Mouse (Mus musculus) liver, embryonic 13.5 days (tissue): ENCODE data around the gene Efhd1. TPM values are rescaled to one million over a fixed set of nuclear protein-coding genes. Genes with fewer than 3 reads are reported as not detected.

Experiments
- ATAC-seq: fragments of 200-750 bp; cut with Nextera tagmentation; 2 replicates; pipeline ENCODE4 v1.8.0; 2017; ENCODE audit warnings: low read depth, mild to moderate bottlenecking, moderate number of reproducible peaks, moderate library complexity
- DNase-seq: peaks from one replicate; pipeline ENCODE4 v3.0.0; 2022
- H3K27ac ChIP-seq: fragments of 300-500 bp; sonication (generic); 2 replicates; pipeline ENCODE4 v1.5.1; 2015; ENCODE audit warnings: moderate library complexity, mild to moderate bottlenecking, inconsistent platforms
- H3K27me3 ChIP-seq: fragments of 300-500 bp; sonication (generic); 2 replicates; pipeline ENCODE4 v1.6.1; 2015; ENCODE audit warnings: mild to moderate bottlenecking, inconsistent platforms
- H3K36me3 ChIP-seq: fragments of 300-500 bp; sonication (generic); 2 replicates; pipeline ENCODE4 v1.6.1; 2015; ENCODE audit warnings: mild to moderate bottlenecking, inconsistent platforms
- H3K4me1 ChIP-seq: fragments of 300-500 bp; sonication (generic); replicated peaks from 2 replicates; pipeline ENCODE4 v1.6.1; 2015; ENCODE audit warnings: inconsistent platforms
- H3K4me2 ChIP-seq: fragments of 300-500 bp; sonication (generic); 2 replicates; pipeline ENCODE4 v1.6.1; 2015; ENCODE audit warnings: inconsistent platforms, mild to moderate bottlenecking, moderate library complexity
- H3K4me3 ChIP-seq: fragments of 300-500 bp; sonication (generic); replicated peaks from 2 replicates; pipeline ENCODE4 v1.5.1; 2015; ENCODE audit warnings: mild to moderate bottlenecking, inconsistent platforms
- H3K9ac ChIP-seq: fragments of 300-500 bp; sonication (generic); 2 replicates; pipeline ENCODE4 v1.6.1; 2015; ENCODE audit warnings: mild to moderate bottlenecking, inconsistent platforms
- H3K9me3 ChIP-seq: fragments of 300-500 bp; sonication (generic); replicated peaks from 2 replicates; pipeline ENCODE4 v1.6.1; 2016; ENCODE audit warnings: inconsistent platforms
- WGBS: fragments of 180-500 bp; shearing (Covaris S2); methylation state at CpG from one replicate; pipeline ENCODE4 v1.1.7; 2015; ENCODE audit not compliant: insufficient replicate concordance; 5-methylcytosine and 5-hydroxymethylcytosine counted together
- polyA plus RNA-seq: library from polyadenylated mRNA; unstranded; fragments of >200 nt; fragmentation: Nextera tagmentation; extraction: Ambion mirVana; gene quantifications from 2 replicates; pipeline ENCODE4 v1.2.1, GENCODE M21; 2015

Gene Efhd1
- polyA plus RNA-seq, 1 experiment from 2014 or later: 0.07 TPM

DNA sequence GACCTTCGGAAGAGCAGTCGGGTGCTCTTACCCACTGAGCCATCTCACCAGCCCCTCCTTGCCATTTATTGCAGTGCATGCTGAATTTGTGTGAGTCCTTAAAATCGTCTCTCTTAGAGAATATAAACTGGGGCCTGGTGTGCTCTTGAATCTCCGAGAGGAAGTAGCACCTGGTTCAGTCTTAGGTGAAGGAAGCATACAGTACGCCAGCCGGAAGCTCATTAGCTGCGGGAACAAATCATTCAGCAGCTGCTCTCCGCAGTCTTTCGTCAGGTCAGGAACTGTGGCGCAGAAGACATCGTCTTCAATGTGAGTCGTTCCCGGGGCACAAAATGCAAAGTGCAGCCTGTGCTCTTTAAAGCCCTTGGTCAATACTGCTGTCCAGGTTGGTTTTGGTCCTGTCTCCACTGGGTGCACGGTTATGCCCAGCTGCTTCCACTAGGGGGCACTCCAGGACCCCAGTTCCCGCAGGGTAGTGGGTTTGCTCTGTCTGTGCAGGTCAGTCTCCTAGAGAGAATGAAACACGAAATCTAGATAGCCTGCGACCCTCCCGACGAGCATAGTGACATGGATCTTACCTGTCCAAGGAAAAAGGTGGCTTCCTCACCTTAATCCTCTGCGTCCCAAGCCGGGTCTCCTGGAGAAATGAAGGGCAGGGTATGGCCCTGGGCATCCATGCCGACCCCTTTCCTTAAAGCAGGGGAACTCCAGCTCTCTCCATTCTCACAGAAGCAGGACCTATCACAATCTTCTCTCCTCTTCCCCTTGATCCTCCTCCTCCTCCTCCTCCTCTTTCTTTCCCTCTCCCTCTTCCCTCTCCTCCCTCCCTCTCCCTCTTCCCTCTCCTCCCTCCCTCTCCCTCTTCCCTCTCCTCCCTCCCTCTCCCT, 18.0 kb upstream of the Efhd1 start:
- no peak overlapping the region for H3K9ac ChIP-seq
- H3K9me3 ChIP-seq: no peaks in the 10 kb centered on the region
- H3K27ac ChIP-seq: no peak overlapping the region
- H3K4me1 ChIP-seq: peaks cover 14% of the 10 kb centered on the region
- peak; percentile 80 for ATAC-seq
- no peaks in the 10 kb centered on the region for H3K27me3 ChIP-seq
- H3K4me3 ChIP-seq: no peak overlapping the region
- WGBS: 23% methylated on average over 22 of the region's 22 CpGs
- H3K36me3 ChIP-seq: no peaks in the 10 kb centered on the region
- DNase-seq: peak; percentile 53
- peak overlapping the region; percentile 45 for H3K4me2 ChIP-seq

DNA sequence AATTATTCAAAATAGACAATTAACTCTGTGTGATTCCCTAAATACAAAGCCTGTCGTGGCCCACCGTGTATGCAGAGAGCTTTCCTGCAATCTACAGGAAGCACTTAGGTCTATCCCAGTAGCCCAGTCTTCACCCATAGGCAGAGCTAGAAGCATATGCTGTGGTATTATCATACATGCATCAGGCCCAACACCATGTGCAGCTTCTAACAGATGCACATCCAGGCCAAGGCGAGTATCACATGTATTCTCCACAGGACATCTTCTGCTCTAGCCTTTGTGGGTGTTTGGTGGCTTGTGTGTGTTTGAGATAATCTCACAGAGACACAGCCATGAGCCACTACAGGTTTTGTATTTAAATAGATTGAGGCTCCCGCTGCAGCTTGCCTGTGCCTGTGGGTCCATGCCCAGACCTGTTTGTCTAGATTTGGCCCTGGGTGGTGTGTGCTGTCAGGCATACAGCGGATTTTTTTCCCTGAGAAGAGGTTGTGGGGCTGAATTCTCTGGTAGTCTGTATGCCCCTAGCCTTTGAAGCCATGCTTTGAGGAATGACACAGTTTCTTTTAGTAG, 12.0 kb upstream of the Efhd1 start:
- Histone ChIP-seq H3K9me3 (no peaks in the 10 kb centered on the region), H3K9ac (no peak overlapping the region), H3K4me1 (0 out of 2 replicates have a peak, but pooled peaks cover 3% of the 10 kb centered on the region), H3K36me3 (no peaks in the 10 kb centered on the region), H3K4me2 (no peak overlapping the region), H3K27ac (no peak overlapping the region), H3K4me3 (no peak overlapping the region), H3K27me3 (peaks cover 14% of the 10 kb centered on the region; the same call in 1 of the 2 replicates)
- DNase-seq (peak; percentile 6), ATAC-seq (peak; percentile 90)
- 19% methylated on average over 5 of the region's 5 CpGs for WGBS

DNA sequence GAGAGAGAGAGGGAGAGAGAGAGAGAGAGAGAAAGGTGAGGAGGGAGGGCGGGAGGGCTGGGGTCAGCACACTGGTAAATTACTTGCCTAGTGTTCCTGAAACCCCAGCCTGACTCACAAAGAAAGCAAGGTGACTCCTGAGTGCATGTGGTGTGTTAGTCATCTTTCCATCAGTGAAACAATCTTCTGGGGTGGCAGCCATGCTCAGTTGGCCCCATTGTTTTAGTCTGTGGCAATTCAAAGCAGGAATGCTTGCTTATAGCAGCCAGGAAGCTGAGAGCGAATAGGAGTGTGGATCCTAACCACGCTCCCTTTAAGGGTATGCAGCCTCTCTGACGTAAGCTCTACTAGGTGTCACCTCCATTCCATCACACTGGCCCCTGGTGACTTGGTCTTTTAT, 9.0 kb upstream of the Efhd1 start:
- Histone ChIP-seq H3K27ac (no peak overlapping the region), H3K4me1 (0 out of 2 replicates have a peak, but pooled peaks cover 3% of the 10 kb centered on the region), H3K4me3 (no peak overlapping the region), H3K27me3 (peaks cover 43% of the 10 kb centered on the region), H3K9me3 (no peaks in the 10 kb centered on the region), H3K4me2 (no peak overlapping the region), H3K36me3 (no peaks in the 10 kb centered on the region), H3K9ac (no peak overlapping the region)
- ATAC-seq (no peak), DNase-seq (no peak)
- WGBS: 43% methylated on average over 4 of the region's 4 CpGs

DNA sequence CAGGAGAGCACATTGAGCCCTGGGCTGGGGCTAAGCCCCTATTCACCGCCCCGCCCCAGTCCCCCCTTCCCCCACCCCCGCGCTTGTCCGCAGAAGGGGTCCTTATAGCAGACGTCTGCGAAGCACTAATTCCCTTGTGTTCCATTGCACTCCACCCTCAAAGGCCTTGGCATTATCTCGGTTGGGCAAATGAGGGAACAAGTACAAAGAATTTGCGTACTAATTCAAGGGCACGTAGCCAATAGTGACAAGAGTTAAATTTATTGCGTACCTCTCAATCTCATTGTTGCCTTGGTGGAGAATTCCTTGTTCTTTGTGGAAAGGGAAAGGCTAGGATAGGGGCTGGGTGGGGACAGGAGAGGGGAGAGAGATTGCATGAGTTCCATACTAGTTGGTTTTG, 6.5 kb upstream of the Efhd1 start:
- Histone ChIP-seq H3K4me3 (no peak overlapping the region), H3K4me2 (no peak overlapping the region), H3K27me3 (peaks cover 68% of the 10 kb centered on the region), H3K9ac (no peak overlapping the region), H3K27ac (no peak overlapping the region), H3K4me1 (no peaks in the 10 kb centered on the region), H3K36me3 (no peaks in the 10 kb centered on the region), H3K9me3 (no peaks in the 10 kb centered on the region)
- 24% methylated on average over 11 of the region's 11 CpGs for WGBS
- ATAC-seq (no peak), DNase-seq (no peak)

DNA sequence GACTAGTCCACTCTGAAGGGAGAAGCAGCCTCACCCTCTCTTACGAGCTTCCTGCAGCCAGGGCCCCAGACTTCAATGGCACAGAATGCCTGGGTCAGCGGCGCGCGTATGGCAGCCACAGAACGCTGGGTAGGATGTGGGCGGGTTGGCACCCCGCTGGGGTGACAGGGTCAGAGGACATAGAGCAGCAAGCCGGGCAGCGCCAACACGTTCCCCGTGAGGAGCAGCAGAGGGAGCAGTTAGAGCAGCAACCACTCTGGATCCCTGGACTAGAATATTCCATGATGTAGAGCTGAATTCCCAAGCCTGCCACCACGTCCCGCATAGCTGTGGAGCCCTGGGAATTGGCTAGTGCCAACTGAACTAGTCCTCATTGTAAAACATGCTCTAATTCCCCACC, 5.7 kb upstream of the Efhd1 start:
- ATAC-seq (no peak), DNase-seq (no peak)
- Histone ChIP-seq H3K4me1 (no peaks in the 10 kb centered on the region), H3K4me2 (no peak overlapping the region), H3K27ac (no peak overlapping the region), H3K9ac (no peak overlapping the region), H3K9me3 (no peaks in the 10 kb centered on the region), H3K27me3 (peaks cover 76% of the 10 kb centered on the region), H3K4me3 (no peak overlapping the region), H3K36me3 (no peaks in the 10 kb centered on the region)
- WGBS: 13% methylated on average over 14 of the region's 14 CpGs

DNA sequence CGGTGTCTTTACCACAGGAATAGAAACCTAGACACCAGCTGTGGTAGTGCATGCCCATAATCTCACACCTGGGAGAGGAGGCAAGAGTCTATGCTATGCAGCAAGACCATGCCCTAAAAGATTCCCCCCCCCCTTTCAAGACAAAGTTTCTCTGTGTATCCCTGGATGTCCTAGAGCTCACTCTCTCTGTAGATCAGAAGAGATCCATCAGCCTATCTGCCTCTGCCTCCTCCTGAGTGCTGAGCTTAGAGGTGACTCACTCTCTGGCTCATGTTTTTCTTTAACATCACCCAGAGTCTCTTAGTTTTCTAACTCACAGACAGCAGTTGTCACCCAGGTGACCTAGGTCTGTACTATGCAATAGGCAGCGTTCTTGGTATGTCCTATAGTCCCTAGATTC, 4.8 kb upstream of the Efhd1 start:
- H3K4me3 ChIP-seq: no peak overlapping the region
- H3K27ac ChIP-seq: no peak overlapping the region
- WGBS: 30% methylated on average over 2 of the region's 2 CpGs
- H3K36me3 ChIP-seq: no peaks in the 10 kb centered on the region
- H3K4me1 ChIP-seq: peaks cover 6% of the 10 kb centered on the region
- peaks cover 82% of the 10 kb centered on the region for H3K27me3 ChIP-seq
- ATAC-seq (no peak), DNase-seq (no peak)
- no peaks in the 10 kb centered on the region for H3K9me3 ChIP-seq
- H3K4me2 ChIP-seq: no peak overlapping the region
- H3K9ac ChIP-seq: no peak overlapping the region

DNA sequence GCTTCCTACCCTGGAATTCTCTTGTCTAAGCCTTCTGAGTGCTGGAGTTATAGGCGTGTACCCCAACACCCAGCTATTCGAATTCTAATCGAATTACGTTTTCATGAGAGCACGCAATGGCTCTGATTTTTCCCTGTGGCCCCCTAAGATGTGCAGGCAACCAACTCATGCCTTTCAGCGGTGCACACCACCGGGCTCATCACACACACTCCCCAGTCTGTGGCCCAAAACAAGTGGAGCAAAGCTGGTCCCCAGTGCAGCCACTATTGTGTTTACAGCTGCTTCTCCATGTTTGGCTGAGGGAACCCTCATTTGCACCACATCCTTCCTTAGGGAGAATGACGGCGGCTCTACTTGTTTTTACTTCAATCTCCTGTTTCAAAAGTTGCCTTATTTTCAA, 906 bp upstream of the Efhd1 start:
- Histone ChIP-seq H3K36me3 (no peaks in the 10 kb centered on the region), H3K4me3 (no peak overlapping the region), H3K4me1 (peaks cover 13% of the 10 kb centered on the region), H3K9ac (no peak overlapping the region), H3K4me2 (no peak overlapping the region), H3K9me3 (no peaks in the 10 kb centered on the region), H3K27ac (no peak overlapping the region), H3K27me3 (peaks cover 96% of the 10 kb centered on the region)
- 5% methylated on average over 9 of the region's 9 CpGs for WGBS
- ATAC-seq: no peak
- no peak for DNase-seq

DNA sequence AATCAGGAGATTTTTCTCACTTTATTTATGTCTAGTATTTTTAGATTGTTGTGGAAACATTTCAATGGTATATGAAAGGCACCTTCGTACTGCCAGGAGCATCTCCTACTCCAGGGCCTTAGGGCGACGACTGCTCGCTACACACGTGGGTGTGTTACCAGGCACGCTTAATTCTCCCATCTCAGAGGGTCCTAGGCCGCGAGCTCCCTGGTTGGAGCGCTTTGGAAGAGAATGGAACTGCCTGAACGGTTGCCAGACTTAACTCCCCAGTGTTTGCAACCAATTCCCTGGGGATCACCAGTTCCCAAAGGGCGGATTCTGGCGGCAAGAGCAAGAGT, 398 bp upstream of the Efhd1 start:
- H3K4me2 ChIP-seq: peak overlapping the region; percentile 65
- 3% methylated on average over 12 of the region's 12 CpGs for WGBS
- ATAC-seq: no peak
- no peaks in the 10 kb centered on the region for H3K36me3 ChIP-seq
- H3K9me3 ChIP-seq: no peaks in the 10 kb centered on the region
- DNase-seq: no peak
- no peak overlapping the region for H3K27ac ChIP-seq
- H3K27me3 ChIP-seq: peaks cover 96% of the 10 kb centered on the region
- peak overlapping the region; percentile 50 for H3K4me3 ChIP-seq
- H3K4me1 ChIP-seq: peaks cover 13% of the 10 kb centered on the region
- no peak overlapping the region for H3K9ac ChIP-seq

DNA sequence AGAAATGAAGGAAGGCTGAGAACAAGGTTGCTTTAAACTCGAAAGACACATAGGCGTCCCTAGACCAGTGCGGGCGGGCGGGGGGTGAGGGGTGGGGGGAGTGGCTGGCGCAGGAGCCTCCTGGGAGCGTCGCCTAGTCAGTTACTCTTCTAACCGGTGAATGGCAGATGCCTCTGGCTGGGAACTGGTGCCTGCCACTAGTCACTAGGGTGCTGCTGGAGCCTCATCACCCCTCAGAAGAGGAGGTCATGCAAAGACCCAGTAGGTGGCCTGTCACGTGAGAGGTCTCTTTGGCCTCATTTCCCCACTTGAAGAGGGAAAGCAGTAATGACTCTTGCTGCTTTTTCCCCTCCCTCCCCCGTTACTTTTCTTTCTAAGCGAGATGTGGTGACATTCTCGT, 1.0 kb downstream of the Efhd1 start:
- ATAC-seq (no peak), DNase-seq (no peak)
- H3K4me3 ChIP-seq: no peak overlapping the region
- H3K4me1 ChIP-seq: peaks cover 13% of the 10 kb centered on the region
- WGBS: under 1% methylated on average over 13 of the region's 13 CpGs
- peaks cover 95% of the 10 kb centered on the region for H3K27me3 ChIP-seq
- no peak overlapping the region for H3K27ac ChIP-seq
- no peaks in the 10 kb centered on the region for H3K36me3 ChIP-seq
- H3K4me2 ChIP-seq: 0 out of 2 replicates have a peak overlapping the region, but pooled peaks have one; percentile 19
- no peaks in the 10 kb centered on the region for H3K9me3 ChIP-seq
- no peak overlapping the region for H3K9ac ChIP-seq

DNA sequence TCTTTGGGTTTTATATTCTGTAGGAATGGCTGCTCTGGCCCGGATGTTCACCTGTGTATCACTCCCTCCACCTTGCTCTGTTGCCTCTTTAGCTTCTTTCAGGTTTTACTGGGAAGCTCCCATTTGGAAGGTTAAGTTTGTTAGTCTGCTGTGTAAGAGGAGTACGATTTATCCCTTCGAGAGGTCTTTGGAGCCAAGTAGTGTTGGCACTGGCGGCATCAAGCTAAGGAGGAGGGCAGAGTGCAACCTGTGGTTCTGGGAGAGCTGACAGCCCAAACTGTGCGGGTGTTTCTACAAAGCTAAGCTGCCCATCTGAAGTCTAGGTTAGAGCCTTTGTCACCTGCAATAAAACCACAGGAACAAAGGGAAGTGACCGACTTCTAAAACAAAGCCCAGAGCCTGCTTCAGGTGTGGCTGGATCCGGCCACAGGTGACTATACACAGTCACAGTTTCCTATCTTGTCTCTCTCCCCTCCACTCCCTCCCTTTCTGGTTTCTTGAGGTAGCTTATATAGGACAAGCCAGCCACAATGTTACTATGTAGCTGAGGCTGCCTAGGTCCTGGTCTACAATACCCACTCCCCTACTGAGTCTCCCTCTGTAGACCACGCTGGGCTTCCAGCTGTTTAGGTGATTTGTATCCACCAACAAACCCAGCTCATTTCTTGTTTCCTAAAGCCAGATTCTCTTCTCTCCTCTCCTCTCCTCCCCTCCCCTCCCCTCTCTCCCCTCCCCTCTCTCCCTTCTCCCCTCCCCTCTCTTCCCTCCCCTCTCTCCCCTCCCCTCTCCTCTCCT, 2.3 kb downstream of the Efhd1 start:
- no peak for ATAC-seq
- H3K4me1 ChIP-seq: peaks cover 13% of the 10 kb centered on the region
- no peaks in the 10 kb centered on the region for H3K36me3 ChIP-seq
- peaks cover 89% of the 10 kb centered on the region for H3K27me3 ChIP-seq
- no peaks in the 10 kb centered on the region for H3K9me3 ChIP-seq
- H3K9ac ChIP-seq: no peak overlapping the region
- no peak overlapping the region for H3K27ac ChIP-seq
- H3K4me3 ChIP-seq: no peak overlapping the region
- WGBS: 12% methylated on average over 8 of the region's 8 CpGs
- DNase-seq: no peak
- H3K4me2 ChIP-seq: no peak overlapping the region

DNA sequence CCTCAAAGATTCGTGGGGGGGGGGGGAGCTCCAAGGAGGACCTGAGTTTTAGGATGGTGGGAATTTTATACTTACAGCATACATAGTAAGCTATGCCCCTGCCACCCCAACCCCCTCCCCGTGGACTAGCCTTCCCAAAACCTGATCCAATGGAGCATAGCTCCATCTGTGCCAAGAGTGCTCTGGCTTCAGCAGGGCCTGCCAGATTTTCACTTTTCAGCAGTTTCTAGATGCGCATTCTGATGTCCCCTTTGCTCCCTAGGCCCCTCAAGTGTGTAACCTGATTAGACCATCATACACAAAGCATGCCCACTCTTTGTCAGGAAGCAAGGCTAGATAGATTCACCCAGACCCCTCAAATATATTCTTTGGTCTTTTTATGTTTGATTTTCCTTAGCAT, 6.0 kb downstream of the Efhd1 start:
- WGBS: 26% methylated on average over 3 of the region's 3 CpGs
- DNase-seq (no peak), ATAC-seq (no peak)
- Histone ChIP-seq H3K9ac (no peak overlapping the region), H3K4me1 (no peaks in the 10 kb centered on the region), H3K36me3 (no peaks in the 10 kb centered on the region), H3K27ac (no peak overlapping the region), H3K4me2 (no peak overlapping the region), H3K27me3 (peaks cover 52% of the 10 kb centered on the region), H3K9me3 (no peaks in the 10 kb centered on the region), H3K4me3 (no peak overlapping the region)
